ENCODE assay signal across 30 mouse cellular contexts in the genomic region with DNA sequence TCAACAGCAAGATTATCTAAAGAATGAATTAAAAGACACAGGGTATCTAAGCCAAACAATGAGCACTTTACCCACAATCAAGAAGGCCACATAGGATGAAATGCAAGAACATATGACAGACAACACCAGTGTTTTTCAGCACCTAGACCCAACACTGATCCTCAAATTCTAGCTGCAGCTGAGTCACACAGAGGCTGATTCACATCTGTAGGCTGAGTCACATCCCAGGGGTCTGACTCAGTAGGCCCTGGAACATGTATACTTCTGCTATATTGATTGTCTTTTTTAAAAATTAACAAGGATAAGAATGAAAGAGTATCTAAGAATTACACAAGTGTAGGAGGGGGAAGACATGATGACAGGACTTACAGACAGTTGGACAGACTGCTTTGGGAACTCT.
DNase-seq lines count a peak whose midpoint lies in the region; ATAC-seq and TF ChIP-seq lines count a peak whose summit lies in the region.
"Had no signal": no experiment of that assay in that cellular context is flagged by ENCODE, and none has a peak within 500 bp of the region (broad histone marks: within the 10 kb centered on the region; RNA-seq: fewer than 3 reads in every experiment).

No protein-coding gene starts in this region.

- TF ChIP-seq CTCF in CH12.LX (conservative IDR thresholded peaks at IDR 0.05 in 1 of 2, IDR thresholded peaks at IDR 0.05 in 1 of 2; ENCODE audit: low read depth in 2 of 2, low read length in 2 of 2): no peak
- TF ChIP-seq CTCF in Patski (IDR thresholded peaks at IDR 0.05): no peak

- no peak for TF ChIP-seq POLR2A in CH12.LX (IDR thresholded peaks at IDR 0.05; ENCODE audit: low read depth, low read length)

- POLR2A ChIA-PET in Patski (lab: Charles Lee): no interaction called here

- peak; percentile 75 for ATAC-seq in Patski
- ATAC-seq: forebrain, embryonic 14.5 days; intestine, embryonic 16.5 days; liver, embryonic 12.5 days; liver, postnatal 0 days had no signal

- H3K4me2 ChIP-seq in CH12.LX (ENCODE audit: insufficient read depth, low read depth, poor library complexity, severe bottlenecking): no peak overlapping the region
- H3K4me2 ChIP-seq: hindbrain, embryonic 13.5 days; liver, embryonic 12.5 days; midbrain, embryonic 12.5 days; neural tube, embryonic 12.5 days; stomach, embryonic 15.5 days had no signal

- no peaks in the 10 kb centered on the region for H3K79me2 ChIP-seq in CH12.LX (replicated peaks; ENCODE audit: control insufficient read depth, extremely low read depth, insufficient read depth, poor library complexity, severe bottlenecking)

- H3K36me3 ChIP-seq in CH12.LX (replicated peaks in 1 of 2; ENCODE audit: control insufficient read depth in 1 of 2, insufficient read depth in 1 of 2, low read length in 1 of 2): no peaks in the 10 kb centered on the region
- H3K36me3 ChIP-seq: heart, embryonic 10.5 days; hindbrain, embryonic 13.5 days; liver, embryonic 12.5 days; neural tube, embryonic 12.5 days; stomach, embryonic 15.5 days had no signal

- TF ChIP-seq RAD21 in CH12.LX (IDR thresholded peaks at IDR 0.05; ENCODE audit: low read depth, low read length): no peak

- DNase-seq in 3T3-L1 (ENCODE audit: low read depth, low spot score) (peak; percentile 87), CH12.LX (ENCODE audit: extremely low read depth) (peak; percentile 13), Patski (ENCODE audit: low read depth, low spot score) (peak; percentile 6)
- peak; percentile 39 to 49 for DNase-seq in adrenal gland, postnatal 36 days
- no peak for DNase-seq in lung, postnatal 36 days
- no peak for DNase-seq in right cerebral cortex, adult 18-20 months
- DNase-seq in cerebellum, adult 9-11 months: no peak
- DNase-seq: cerebellum, adult 11 months; cerebellum, postnatal 10 days; gastrocnemius, postnatal 25 days; heart, adult 11 months; heart, postnatal 36 days; kidney, adult 8-10 months; kidney, postnatal 4 days; left cerebral cortex, postnatal 4 days; liver, postnatal 0 days; lung, postnatal 4 days; right cerebral cortex, postnatal 14 days; thymus, postnatal 14 days had no signal

- no peak overlapping the region for H3K9ac ChIP-seq in CH12.LX (ENCODE audit: insufficient read depth, low read depth)
- H3K9ac ChIP-seq: hindbrain, embryonic 13.5 days; liver, embryonic 12.5 days; liver, postnatal 0 days; midbrain, embryonic 12.5 days; neural tube, embryonic 12.5 days; stomach, embryonic 15.5 days had no signal

- no peaks in the 10 kb centered on the region for H3K9me3 ChIP-seq in CH12.LX (replicated peaks; ENCODE audit: low read length)
- H3K9me3 ChIP-seq: heart, embryonic 10.5 days; hindbrain, embryonic 13.5 days; liver, embryonic 12.5 days; megakaryocyte, embryonic 14.5 days; midbrain, embryonic 12.5 days; neural tube, embryonic 12.5 days; stomach, embryonic 15.5 days had no signal

- in situ Hi-C loops in CH12.LX (cut with MboI; ENCODE audit: low pct_ligation_motif_present, low pct_unique_long_range_greater_than_20kb, low sequenced_read_pairs): no loop called here
- in situ Hi-C loops in Patski (cut with MboI; ENCODE audit: low pct_unique_long_range_greater_than_20kb): no loop called here

- CTCF ChIA-PET in Patski (lab: Charles Lee): interaction anchor here (1.4 kb wide), 1 partner anchor 13 kb away, joined by 4 read pairs; no protein-coding TSS in a partner anchor

- H3K27me3 ChIP-seq in CH12.LX (replicated peaks) (no peaks in the 10 kb centered on the region), Patski (no peaks in the 10 kb centered on the region)
- H3K27me3 ChIP-seq: hindbrain, embryonic 13.5 days; liver, embryonic 12.5 days; megakaryocyte, embryonic 14.5 days; midbrain, embryonic 12.5 days; neural tube, embryonic 12.5 days; stomach, embryonic 15.5 days had no signal

- peak; percentile 40; the same call in 1 of the 2 replicates for TF ChIP-seq EP300 in CH12.LX (IDR thresholded peaks at IDR 0.05; ENCODE audit: low read length)

- H3K4me1 ChIP-seq in CH12.LX (ENCODE audit: control insufficient read depth in 1 of 2, insufficient read depth in 2 of 2): peaks cover 6% of the 10 kb centered on the region in 2 experiments; a peak in 3 of 4 replicates
- H3K4me1 ChIP-seq: heart, embryonic 10.5 days; hindbrain, embryonic 13.5 days; megakaryocyte, embryonic 14.5 days; midbrain, embryonic 12.5 days; neural tube, embryonic 12.5 days; stomach, embryonic 15.5 days had no signal

- H3K4me3 ChIP-seq in CH12.LX (replicated peaks in 1 of 3; ENCODE audit: low read depth in 2 of 3, low read length in 2 of 3, poor library complexity in 1 of 3): no peak overlapping the region
- H3K4me3 ChIP-seq: heart, embryonic 10.5 days; hindbrain, embryonic 13.5 days; liver, embryonic 12.5 days; megakaryocyte, embryonic 14.5 days; midbrain, embryonic 12.5 days; myocyte; neural tube, embryonic 12.5 days; stomach, embryonic 15.5 days had no signal

- H3K27ac ChIP-seq in CH12.LX (ENCODE audit: insufficient read depth, low read depth): no peak overlapping the region
- H3K27ac ChIP-seq: heart, embryonic 10.5 days; hindbrain, embryonic 13.5 days; kidney, postnatal 0 days; liver, embryonic 12.5 days; midbrain, embryonic 12.5 days; neural tube, embryonic 12.5 days; stomach, embryonic 15.5 days had no signal

- dilution Hi-C loops in CH12.LX (cut with MboI; ENCODE audit: extremely low pct_ligation_motif_present, extremely low pct_unique_long_range_greater_than_20kb, low sequenced_read_pairs): no loop called here

TF ChIP-seq in CH12.LX, 34 proteins besides CTCF, POLR2A, EP300 and RAD21:
- TF ChIP-seq ETS1 (conservative IDR thresholded peaks at IDR 0.05; ENCODE audit: low read depth, low read length) (peak; percentile 76), IRF4 (IDR thresholded peaks at IDR 0.05; ENCODE audit: low read depth, low read length) (peak; percentile 83), MAFK (IDR thresholded peaks at IDR 0.05; ENCODE audit: insufficient replicate concordance, low read length) (peak; percentile 74; the same call in 1 of the 2 replicates), GABPA (IDR thresholded peaks at IDR 0.05; ENCODE audit: insufficient replicate concordance, low read depth, low read length) (no peak)

Comparison
In these comparisons a context has a peak if more than half of its experiments do, and no peak if none do; other contexts are left out.
1. DNase-seq: peak in 3T3-L1 (single experiment), CH12.LX (single experiment), Patski (single experiment) and adrenal gland, postnatal 36 days (2 of 2); none in lung, postnatal 36 days (single experiment), right cerebral cortex, adult 18-20 months (single experiment) and cerebellum, adult 9-11 months (single experiment).